Mouse (Mus musculus): Measurements from ENCODE around the gene Elof1. TPM values are rescaled to one million over a fixed set of nuclear protein-coding genes. Genes with fewer than 3 reads are reported as not detected.

The Elof1 gene
- polyA plus RNA-seq (2011; ENCODE audit: insufficient read depth, insufficient read length, low read depth, missing spikeins) = 48.4 and 49.8 TPM in 2 replicates

GRCm38 (mm10) chr9:22116740-22117426, at the start of gene Elof1:
Gene Elof1, minus strand, starts transcription at chr9:22117172.
- H3K9me3 ChIP-seq (replicated peaks; ENCODE audit: control insufficient read depth, insufficient read depth, low read length, poor library complexity, severe bottlenecking) = no peaks in the 10 kb centered on the region
- TF ChIP-seq POLR2A (IDR thresholded peaks at IDR 0.05; ENCODE audit: insufficient read depth, low read length) = peak; percentile 97
- TF ChIP-seq CTCF (IDR thresholded peaks at IDR 0.05; ENCODE audit: low read depth, low read length) = no peak
- TF ChIP-seq EP300 (IDR thresholded peaks at IDR 0.05; ENCODE audit: insufficient read depth, low read depth, low read length) = peak; percentile 51; the same call in 1 of the 2 replicates
- H3K36me3 ChIP-seq (ENCODE audit: control insufficient read depth, insufficient read depth, low read length, poor library complexity, severe bottlenecking) = peaks cover 13% of the 10 kb centered on the region
- H3K4me3 ChIP-seq (ENCODE audit: low read depth, low read length) = peak within 1 kb of the TSS; percentile 89
- H3K27ac ChIP-seq (ENCODE audit: insufficient read depth, low read length) = peak within 1 kb of the TSS; percentile 52; the same call in 1 of the 2 replicates
- no peaks in the 10 kb centered on the region for H3K4me1 ChIP-seq (ENCODE audit: control insufficient read depth, insufficient read depth, low read length)
- H3K27me3 ChIP-seq (ENCODE audit: control insufficient read depth, insufficient read depth, low read length, poor library complexity, severe bottlenecking) = no peaks in the 10 kb centered on the region
- peak within 1 kb of the TSS; percentile 86 for H3K9ac ChIP-seq (ENCODE audit: low read depth, poor library complexity, severe bottlenecking)

GRCm38 (mm10) chr9:22166686-22167085, 49.7 kb upstream of the Elof1 start:
- H3K36me3 ChIP-seq (ENCODE audit: control insufficient read depth, insufficient read depth, low read length, poor library complexity, severe bottlenecking) = no peaks in the 10 kb centered on the region
- 0 out of 2 replicates have a peak overlapping the region, but pooled peaks have one; percentile 8 for H3K9ac ChIP-seq (ENCODE audit: low read depth, poor library complexity, severe bottlenecking)
- H3K27ac ChIP-seq (ENCODE audit: insufficient read depth, low read length) = peak overlapping the region; percentile 68
- H3K4me3 ChIP-seq (ENCODE audit: low read depth, low read length) = no peak overlapping the region
- H3K27me3 ChIP-seq (ENCODE audit: control insufficient read depth, insufficient read depth, low read length, poor library complexity, severe bottlenecking) = no peaks in the 10 kb centered on the region
- peaks cover 10% of the 10 kb centered on the region for H3K9me3 ChIP-seq (replicated peaks; ENCODE audit: control insufficient read depth, insufficient read depth, low read length, poor library complexity, severe bottlenecking)
- no peak for TF ChIP-seq POLR2A (IDR thresholded peaks at IDR 0.05; ENCODE audit: insufficient read depth, low read length)
- peak; percentile 51 for TF ChIP-seq CTCF (IDR thresholded peaks at IDR 0.05; ENCODE audit: low read depth, low read length)
- H3K4me1 ChIP-seq (ENCODE audit: control insufficient read depth, insufficient read depth, low read length) = peaks cover 6% of the 10 kb centered on the region

GRCm38 (mm10) chr9:22165964-22166363, 49.0 kb upstream of the Elof1 start:
- peaks cover 7% of the 10 kb centered on the region for H3K4me1 ChIP-seq (ENCODE audit: control insufficient read depth, insufficient read depth, low read length)
- peak overlapping the region; percentile 54 for H3K9ac ChIP-seq (ENCODE audit: low read depth, poor library complexity, severe bottlenecking)
- H3K4me3 ChIP-seq (ENCODE audit: low read depth, low read length) = no peak overlapping the region
- peaks cover 10% of the 10 kb centered on the region for H3K9me3 ChIP-seq (replicated peaks; ENCODE audit: control insufficient read depth, insufficient read depth, low read length, poor library complexity, severe bottlenecking)
- no peaks in the 10 kb centered on the region for H3K27me3 ChIP-seq (ENCODE audit: control insufficient read depth, insufficient read depth, low read length, poor library complexity, severe bottlenecking)
- TF ChIP-seq EP300 (IDR thresholded peaks at IDR 0.05; ENCODE audit: insufficient read depth, low read depth, low read length) = peak; percentile 89
- no peak for TF ChIP-seq CTCF (IDR thresholded peaks at IDR 0.05; ENCODE audit: low read depth, low read length)
- peak overlapping the region; percentile 91 for H3K27ac ChIP-seq (ENCODE audit: insufficient read depth, low read length)
- H3K36me3 ChIP-seq (ENCODE audit: control insufficient read depth, insufficient read depth, low read length, poor library complexity, severe bottlenecking) = no peaks in the 10 kb centered on the region

- H3K27ac ChIP-seq (ENCODE audit: insufficient read depth, low read length) = peak overlapping the region; percentile 91
- peak overlapping the region; percentile 60 for H3K4me3 ChIP-seq (ENCODE audit: low read depth, low read length)
- TF ChIP-seq CTCF (IDR thresholded peaks at IDR 0.05; ENCODE audit: low read depth, low read length) (no peak), POLR2A (IDR thresholded peaks at IDR 0.05; ENCODE audit: insufficient read depth, low read length) (no peak), EP300 (IDR thresholded peaks at IDR 0.05; ENCODE audit: insufficient read depth, low read depth, low read length) (0 out of 2 replicates have a peak, but pooled peaks have one; percentile 53)
- H3K27me3 ChIP-seq (ENCODE audit: control insufficient read depth, insufficient read depth, low read length, poor library complexity, severe bottlenecking) = no peaks in the 10 kb centered on the region
- H3K36me3 ChIP-seq (ENCODE audit: control insufficient read depth, insufficient read depth, low read length, poor library complexity, severe bottlenecking) = no peaks in the 10 kb centered on the region
- peaks cover 14% of the 10 kb centered on the region for H3K9me3 ChIP-seq (replicated peaks; ENCODE audit: control insufficient read depth, insufficient read depth, low read length, poor library complexity, severe bottlenecking)
- H3K4me1 ChIP-seq (ENCODE audit: control insufficient read depth, insufficient read depth, low read length) = peaks cover 7% of the 10 kb centered on the region
- peak overlapping the region; percentile 54 for H3K9ac ChIP-seq (ENCODE audit: low read depth, poor library complexity, severe bottlenecking)
Measured at GRCm38 (mm10) chr9:22164711-22165668, 48.0 kb upstream of the Elof1 start.

GRCm38 (mm10) chr9:22162912-22163311, 45.9 kb upstream of the Elof1 start:
- Histone ChIP-seq H3K9ac (ENCODE audit: low read depth, poor library complexity, severe bottlenecking) (peak overlapping the region; percentile 54), H3K4me3 (ENCODE audit: low read depth, low read length) (no peak overlapping the region), H3K27ac (ENCODE audit: insufficient read depth, low read length) (peak overlapping the region; percentile 87), H3K27me3 (ENCODE audit: control insufficient read depth, insufficient read depth, low read length, poor library complexity, severe bottlenecking) (no peaks in the 10 kb centered on the region), H3K36me3 (ENCODE audit: control insufficient read depth, insufficient read depth, low read length, poor library complexity, severe bottlenecking) (peaks cover 5% of the 10 kb centered on the region; the same call in 1 of the 2 replicates), H3K4me1 (ENCODE audit: control insufficient read depth, insufficient read depth, low read length) (peaks cover 7% of the 10 kb centered on the region), H3K9me3 (replicated peaks; ENCODE audit: control insufficient read depth, insufficient read depth, low read length, poor library complexity, severe bottlenecking) (peaks cover 14% of the 10 kb centered on the region)
- TF ChIP-seq CTCF (IDR thresholded peaks at IDR 0.05; ENCODE audit: low read depth, low read length) = no peak
- TF ChIP-seq EP300 (IDR thresholded peaks at IDR 0.05; ENCODE audit: insufficient read depth, low read depth, low read length) = peak; percentile 94

All from ES-Bruce4 (cell line).